Mouse (Mus musculus) liver, adult 10 weeks (tissue): ENCODE results near the gene Olfr688. TPM values are rescaled to one million over a fixed set of nuclear protein-coding genes. Genes with fewer than 3 reads are reported as not detected.

Experiments
- polyA plus RNA-seq: library from polyadenylated mRNA; stranded (reverse); fragments of 350-450 nt; fragmentation: Illumina TruSeq; extraction: RNeasy Lipid Tissue Mini Kit (QIAGEN cat#74804); gene quantifications from one replicate; pipeline ENCODE4 v1.2.3, GENCODE M21; 2014; ENCODE audit warnings: low read depth, low replicate concordance

Olfr688 gene
- polyA plus RNA-seq: not detected

DNA sequence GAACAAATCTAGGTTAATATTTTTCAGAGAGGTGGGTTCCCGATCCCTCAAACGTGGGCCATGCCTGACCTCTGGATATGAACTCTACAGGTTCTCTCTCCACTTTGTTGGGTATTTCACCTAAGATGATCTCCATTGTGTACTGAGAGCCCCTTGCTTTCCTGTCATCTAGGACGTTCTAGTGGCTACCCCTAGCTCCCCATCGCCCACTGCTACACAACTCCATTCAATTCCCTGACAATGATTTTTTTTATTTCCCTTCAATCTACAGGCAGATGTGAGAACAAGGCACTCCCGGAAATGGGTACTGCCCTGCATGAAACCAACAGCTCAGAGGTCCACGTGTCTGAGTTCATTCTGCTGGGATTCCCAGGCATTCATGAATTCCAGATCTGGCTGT lies at the start of gene Olfr688:
Gene Olfr688 (plus strand): TSS at position 301 of the 400 bp plus-strand sequence.

DNA sequence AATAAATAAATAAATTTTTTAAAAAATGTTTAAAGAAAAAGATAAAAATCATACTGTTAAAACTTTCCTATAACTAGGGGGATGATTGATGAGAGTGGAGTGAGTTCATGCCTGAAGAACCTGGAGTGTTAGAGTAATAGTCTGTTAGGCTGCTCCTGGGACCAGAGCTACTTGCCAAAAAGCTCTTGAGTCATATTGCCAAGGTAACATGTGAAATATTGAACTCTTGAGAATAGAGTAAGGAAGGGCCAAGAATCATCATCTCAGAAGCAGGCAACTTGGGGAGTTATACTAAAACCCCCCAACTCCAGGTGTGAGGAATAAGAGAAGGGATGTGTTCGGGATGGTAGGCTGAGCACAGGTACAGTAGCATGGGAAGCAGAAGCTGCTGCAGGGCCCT lies 23.0 kb downstream of the Olfr688 start, which contains the start of gene Olfr689:
Gene Olfr689 (plus strand): TSS at position 301 of the 400 bp plus-strand sequence.

DNA sequence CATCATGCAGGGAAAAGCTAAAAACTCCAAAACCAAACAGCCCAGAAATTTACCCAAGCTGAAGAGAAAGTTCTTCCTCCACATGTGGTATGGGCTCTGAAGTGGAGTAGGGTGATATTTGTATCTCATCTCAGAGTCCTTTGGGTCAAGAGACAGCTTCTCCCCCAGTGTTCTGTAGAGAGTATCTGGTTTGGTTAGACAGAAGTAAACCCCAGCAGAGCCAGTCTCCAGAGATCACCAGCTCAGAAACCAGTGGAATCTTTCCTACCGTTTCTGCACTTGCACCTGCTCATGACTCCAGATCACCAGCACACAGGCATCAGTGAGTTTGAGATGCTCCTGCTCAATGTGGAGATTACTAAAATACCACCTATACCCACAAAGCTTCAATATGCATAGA lies 46.1 kb downstream of the Olfr688 start, which contains the start of gene Olfr690:
Gene Olfr690 (minus strand): TSS at position 101 of the 400 bp plus-strand sequence.

Other genes with a start within 250 kb of the Olfr688 start
- gene Olfr677, start 236.7 kb upstream of the Olfr688 start, polyA plus RNA-seq: not detected
- not detected for gene Olfr678, start 223.6 kb upstream of the Olfr688 start, polyA plus RNA-seq
- gene Olfr679, start 206.9 kb upstream of the Olfr688 start, polyA plus RNA-seq: not detected
- not detected for gene Olfr680-ps1, start 195.3 kb upstream of the Olfr688 start, polyA plus RNA-seq
- not detected for gene Olfr681, start 171.3 kb upstream of the Olfr688 start, polyA plus RNA-seq
- not detected for gene Olfr683, start 141.1 kb upstream of the Olfr688 start, polyA plus RNA-seq
- not detected for gene Olfr684, start 124.4 kb upstream of the Olfr688 start, polyA plus RNA-seq
- not detected for gene Olfr685, start 102.1 kb upstream of the Olfr688 start, polyA plus RNA-seq
- gene Olfr686, start 80.6 kb upstream of the Olfr688 start, polyA plus RNA-seq: not detected
- not detected for gene Olfr689, start 23.1 kb downstream of the Olfr688 start, polyA plus RNA-seq
- not detected for gene Olfr690, start 46.0 kb downstream of the Olfr688 start, polyA plus RNA-seq
- not detected for gene Olfr691, start 54.2 kb downstream of the Olfr688 start, polyA plus RNA-seq
- gene Olfr692, start 80.1 kb downstream of the Olfr688 start, polyA plus RNA-seq: not detected
- not detected for gene Gm5901, start 86.9 kb downstream of the Olfr688 start, polyA plus RNA-seq
- gene Fam160a2, start 112.0 kb downstream of the Olfr688 start, polyA plus RNA-seq: 4.8 TPM
- not detected for gene Cnga4, start 116.5 kb downstream of the Olfr688 start, polyA plus RNA-seq
- gene Cckbr, start 137.6 kb downstream of the Olfr688 start, polyA plus RNA-seq: not detected
- gene Cavin3, start 194.2 kb downstream of the Olfr688 start, polyA plus RNA-seq: not detected